Mouse (Mus musculus) fat pad, adult 2 months (tissue): ENCODE results near the gene Sla2.
"Not testable (repeated sequence)": the region's sequence is repeated elsewhere in the genome, so short reads cannot be mapped to it uniquely, and the experiment has no call there.

Source experiments
- DNase-seq: peaks from one replicate; pipeline ENCODE4 v3.0.0-alpha.2; 2011; ENCODE audit warnings: low read depth, low spot score; ENCODE audit errors: extremely low read depth

Sla2 gene

DNA sequence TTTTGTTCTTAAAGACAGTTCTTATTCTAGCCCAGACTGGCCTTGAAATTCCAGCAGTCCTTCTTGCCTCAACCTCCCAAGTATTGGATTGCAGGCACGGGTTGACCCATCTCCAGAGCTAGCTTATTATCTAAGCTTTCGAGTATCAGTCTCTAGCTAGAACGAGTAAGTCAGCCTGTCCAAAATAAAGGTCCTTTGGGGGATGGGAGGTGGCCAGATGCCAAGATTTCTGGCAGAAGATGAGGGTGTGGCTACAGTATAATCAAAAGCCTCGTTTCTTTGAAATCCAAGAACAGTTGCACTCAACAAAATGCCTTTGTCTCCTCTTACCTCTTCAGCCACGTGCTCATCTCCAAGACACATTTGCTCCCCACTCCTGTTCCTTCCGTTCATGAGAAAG, 16.5 kb downstream of the Sla2 start:
- DNase-seq, result no peak

DNA sequence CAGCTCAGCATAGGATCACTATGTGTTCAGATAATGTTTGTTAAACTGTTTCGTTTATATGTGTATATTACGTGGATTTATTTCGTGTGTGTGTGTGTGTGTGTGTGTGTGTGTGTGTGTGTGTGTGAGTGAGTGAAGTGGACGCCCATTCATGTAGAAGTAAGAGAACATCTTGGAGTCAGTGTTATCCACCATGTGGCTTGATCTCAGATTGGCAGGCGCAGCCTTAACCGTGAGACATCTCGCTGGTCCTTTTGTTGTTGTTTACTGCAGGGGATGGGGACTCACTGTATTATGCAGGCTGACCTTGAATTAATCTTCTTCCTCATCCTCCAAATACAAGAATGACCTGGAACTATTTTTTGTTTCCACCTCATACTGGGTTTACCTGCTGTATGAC, 17.4 kb downstream of the Sla2 start:
- no peak for DNase-seq

DNA sequence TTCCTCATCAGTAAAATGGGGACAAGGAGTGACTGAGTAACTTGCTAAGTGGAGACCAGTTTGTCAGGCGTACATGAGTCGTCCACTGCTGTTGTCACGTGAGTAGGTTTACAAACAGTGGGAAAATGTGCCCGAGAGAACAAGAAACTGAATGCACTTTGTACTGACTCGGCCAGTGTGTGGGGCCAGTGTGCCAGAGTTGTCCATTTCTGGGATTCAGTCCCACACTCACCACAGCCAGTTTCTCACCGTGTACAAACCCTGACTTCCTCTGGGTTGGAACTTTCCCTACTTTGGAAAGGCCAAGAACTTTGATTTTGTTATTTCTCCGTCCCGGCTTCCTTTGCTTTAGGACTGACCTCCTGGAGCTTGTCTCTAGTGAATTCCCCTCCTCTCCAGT, 18.0 kb downstream of the Sla2 start:
- DNase-seq, result no peak

DNA sequence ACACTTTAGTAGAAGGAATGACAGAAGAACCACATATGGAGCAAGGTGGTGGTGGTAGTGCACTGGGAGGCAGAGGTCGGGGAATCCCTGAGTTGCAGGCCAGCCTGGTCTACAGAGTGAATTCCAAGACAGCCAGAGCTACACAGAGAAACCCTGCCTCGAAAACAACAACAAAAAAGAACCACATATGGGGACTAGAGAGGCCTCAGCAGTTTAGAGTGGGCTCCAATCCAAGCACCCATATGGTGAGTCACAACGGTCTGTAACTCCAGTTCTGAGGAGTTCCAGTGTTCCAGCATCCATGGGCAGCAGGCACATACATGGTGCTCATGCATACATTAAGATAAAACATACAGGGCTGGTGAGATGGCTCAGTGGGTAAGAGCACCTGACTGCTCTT, 22.5 kb downstream of the Sla2 start:
- no peak for DNase-seq

DNA sequence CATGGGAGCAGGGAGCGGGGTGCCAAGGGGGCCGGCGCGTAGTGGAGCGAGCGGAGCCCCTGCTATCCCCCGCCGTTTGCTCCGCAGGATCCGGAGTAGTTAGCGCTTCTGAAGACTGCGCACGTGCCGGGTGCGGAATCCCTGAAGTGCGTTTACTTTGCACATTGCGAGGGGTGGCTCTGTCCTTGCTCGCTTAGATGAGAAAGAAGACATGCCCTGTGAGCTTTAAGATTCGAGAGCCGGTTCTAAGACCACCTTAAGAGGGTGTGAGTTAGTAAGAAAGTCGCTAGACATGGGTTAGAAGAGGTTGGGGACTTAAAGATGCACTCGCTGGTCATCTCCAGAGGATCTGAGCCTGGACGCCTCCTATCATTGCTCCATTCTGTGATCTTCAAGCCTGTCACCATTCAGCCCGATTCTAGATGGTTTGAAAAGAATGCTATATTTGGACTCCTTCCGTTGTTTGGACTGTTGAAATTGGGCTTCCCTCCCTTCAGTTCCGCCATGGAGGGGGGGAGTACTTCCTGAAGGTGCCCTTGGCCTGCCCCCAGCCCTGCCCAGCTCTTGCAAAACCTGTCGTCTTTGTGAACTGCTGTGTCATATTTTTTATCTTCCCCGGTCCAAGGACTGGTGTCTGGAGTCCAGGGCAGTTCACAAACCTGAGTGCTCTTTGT, 23.4 kb downstream of the Sla2 start:
- no peak for DNase-seq

DNA sequence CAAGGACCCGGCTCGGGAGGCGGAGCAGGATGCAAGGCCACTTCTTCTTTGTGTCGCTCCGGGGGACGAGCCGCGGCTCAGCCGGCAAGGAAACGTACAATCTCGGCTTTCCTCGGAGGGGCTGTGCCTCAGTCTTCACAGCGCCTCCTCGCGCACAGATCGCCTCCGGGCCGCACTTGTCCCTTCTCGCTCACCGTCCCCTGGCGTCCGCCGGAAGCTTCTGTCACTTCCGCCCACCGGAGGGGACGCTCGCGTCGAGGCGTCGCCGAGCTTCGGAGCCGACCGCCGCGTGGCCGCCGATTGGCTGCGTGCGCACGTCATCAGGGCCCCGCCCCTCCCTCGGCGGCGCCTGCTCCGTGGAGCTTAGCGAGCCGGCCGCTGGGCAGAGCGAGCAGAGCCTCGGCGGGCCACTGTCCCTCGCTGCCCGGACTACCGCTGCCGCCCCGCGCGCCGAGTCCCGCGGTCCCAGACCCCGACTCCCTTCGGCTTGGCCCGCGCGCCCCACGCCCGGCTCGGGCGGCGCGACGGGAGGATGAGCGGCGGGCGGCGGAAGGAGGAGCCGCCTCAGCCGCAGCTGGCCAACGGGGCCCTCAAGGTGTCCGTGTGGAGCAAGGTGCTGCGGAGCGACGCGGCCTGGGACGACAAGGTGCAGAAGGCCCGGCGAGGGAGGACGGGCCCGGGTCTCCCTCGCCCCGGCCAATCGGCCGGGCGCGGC, 24.1 kb downstream of the Sla2 start, which contains the start of gene Rab5if:
TSS of gene Rab5if (plus strand) at position 357 of the 715 bp plus-strand sequence.
- no peak for DNase-seq

DNA sequence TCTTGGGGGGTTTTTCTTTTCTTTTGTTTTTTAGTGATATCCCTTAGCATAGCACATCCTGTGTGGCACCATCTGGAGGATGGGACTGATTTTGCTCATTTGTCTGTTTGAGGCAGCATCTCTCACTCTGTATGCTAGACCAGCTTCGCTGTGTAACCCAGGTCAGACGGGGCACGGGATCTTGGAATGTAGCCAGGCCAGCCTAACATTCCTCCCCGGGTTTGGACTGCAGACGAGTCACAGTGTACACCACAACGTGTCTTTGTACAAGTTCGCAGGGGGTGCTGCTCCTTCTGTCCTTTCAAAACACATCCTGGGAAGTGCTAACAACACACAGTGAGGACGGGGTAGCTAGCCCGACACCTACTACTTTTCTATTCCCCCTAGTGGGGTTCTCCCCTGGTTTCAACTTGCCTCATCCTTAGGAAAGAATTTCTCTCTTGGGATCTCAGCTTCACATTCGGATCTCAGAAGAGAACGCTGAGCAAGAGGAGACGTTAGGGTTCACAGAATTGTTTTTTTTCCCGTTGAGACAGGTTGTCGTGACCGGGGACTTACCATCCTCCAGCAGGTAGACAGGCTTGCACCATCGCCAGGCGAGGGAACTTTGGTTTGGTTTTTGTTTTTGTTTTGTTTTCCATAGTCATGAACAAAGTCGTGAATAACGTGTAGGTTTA, 24.8 kb downstream of the Sla2 start:
- DNase-seq, result no peak

DNA sequence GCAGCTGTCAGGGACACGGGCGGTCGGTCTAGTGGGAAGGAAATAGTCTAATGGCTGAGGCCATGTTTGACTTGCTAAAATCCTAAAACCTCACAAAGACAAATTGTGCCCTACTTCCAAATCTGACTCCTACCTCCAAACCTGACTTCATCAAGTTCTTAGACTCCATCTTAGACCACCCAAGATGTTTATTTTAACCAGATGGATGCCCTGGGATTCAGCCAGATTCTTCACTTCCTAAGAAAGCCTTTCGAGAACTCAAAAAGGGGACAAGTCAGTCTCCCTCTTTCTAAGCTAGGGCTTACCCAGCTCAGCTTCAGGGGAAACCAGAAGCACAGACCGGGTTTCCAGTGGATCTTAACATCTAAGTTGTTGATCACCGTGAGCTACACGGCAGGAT, 28.3 kb downstream of the Sla2 start:
- no peak for DNase-seq

DNA sequence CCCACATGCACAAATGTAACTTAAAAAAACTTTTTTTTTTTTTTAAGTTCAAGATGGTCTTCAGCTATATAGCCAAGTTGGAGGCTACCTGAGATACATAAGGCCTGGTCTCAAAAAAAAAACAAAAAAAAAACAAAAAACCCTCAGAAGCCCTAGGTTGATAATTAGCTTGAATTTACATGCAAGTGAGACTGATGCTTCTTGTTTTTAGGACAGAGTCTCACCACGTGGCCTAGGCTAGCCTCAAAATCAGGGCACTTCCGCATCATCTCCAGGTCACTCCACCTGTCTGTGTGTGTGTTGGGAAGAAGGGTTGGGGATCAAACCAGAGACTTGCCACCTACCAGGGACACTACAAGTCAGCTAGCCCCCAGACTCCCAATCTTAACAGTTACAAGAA, 29.2 kb downstream of the Sla2 start, which contains the start of gene 4930518I15Rik:
TSS of gene 4930518I15Rik (minus strand) at position 112 of the 400 bp plus-strand sequence.
- DNase-seq, result no peak

DNA sequence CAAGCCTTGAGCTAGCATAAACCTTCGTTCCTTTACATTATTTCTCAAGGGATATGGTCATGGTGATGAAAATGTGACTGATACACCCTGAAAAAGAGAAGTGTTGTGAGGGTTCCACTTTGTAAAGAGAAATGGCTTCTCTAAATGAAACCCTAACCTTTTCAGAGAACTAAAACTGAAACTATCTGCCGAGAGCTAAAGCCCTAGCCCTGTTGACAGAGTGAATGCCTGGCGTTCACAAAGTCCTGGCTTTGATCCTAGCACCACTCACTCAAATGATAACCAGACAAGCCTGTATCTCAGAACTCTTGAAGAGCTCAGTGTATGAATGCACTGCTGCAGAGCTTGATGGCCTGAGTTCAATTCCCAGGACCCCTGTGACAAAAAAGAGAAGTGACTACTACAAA, 29.6 kb downstream of the Sla2 start:
- DNase-seq, result no peak

DNA sequence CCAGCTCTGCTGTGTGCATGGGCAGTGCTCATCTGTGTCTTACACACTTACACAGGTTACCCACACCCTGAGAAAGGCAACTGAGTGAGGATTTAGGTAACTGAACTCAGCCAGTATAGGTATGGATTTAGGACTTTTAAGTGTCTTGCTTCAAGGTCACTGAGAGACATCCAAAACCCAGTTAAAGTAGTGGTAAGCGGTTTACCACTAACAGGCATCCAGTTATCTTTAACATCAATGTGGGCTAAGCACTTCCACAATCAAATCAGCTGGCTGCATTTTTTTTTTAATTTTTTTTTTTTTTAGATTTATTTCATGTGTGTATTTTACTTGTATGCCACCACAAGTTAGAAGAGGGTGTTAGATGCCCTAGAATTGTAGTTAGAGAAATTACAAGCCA, 30.7 kb downstream of the Sla2 start:
- DNase-seq, result no peak

DNA sequence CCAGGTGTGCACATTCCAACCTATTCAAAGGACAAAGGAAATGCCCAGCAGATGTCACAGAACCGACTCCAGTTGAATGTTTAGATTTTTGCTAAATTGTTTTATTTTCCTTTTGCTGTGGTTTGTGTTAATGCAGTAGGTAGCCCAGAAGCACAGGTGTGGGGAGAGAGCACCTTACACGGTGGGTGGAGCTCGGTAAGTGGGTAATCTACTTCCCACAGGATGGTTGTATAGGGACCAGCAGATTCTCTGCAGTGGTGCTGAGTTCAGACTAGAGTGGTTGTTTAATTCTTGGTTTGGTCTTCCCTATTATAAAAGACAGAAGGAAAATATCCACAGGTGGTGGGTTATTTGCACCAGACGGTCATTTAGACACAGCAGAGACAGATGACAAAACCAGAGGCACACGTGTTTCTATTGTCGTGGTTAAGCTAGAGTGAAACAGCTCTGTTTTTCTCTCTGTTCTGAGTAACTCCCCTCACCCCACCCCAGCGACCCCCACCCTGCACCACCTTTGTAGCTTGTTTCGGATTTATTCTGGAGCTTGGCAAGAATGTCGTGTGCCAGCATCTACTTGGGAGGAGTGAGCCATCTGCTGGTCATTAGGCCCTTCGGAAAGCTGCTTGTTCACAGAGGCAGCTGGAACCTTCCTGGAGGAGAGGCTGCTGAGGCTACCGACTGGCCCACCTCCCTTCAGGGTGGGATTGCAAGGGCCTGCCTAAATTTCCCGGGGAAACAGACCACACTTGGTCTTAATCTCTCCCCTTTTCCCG, 32.8 kb downstream of the Sla2 start:
- not testable (repeated sequence) for DNase-seq

DNA sequence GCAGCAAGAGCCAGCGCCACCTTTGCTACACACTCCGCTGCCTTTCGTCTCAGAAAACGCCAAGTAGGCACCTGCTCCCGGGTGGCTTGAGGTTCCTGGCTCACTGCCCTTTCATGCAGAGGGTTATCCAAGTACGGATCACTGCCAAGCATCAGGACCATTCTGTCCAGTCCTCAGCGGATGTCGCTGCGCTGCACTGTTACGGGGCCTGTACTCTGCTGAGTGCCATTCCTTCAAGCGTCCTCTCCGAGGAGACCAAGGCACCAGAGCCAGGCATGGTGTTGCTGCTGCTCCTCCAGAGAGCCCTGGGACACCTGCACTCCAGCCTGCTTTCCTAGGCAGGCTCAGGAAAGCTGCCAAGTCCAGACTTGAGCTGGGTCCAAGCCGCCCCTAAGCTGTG, 33.4 kb downstream of the Sla2 start:
- not testable (repeated sequence) for DNase-seq

DNA sequence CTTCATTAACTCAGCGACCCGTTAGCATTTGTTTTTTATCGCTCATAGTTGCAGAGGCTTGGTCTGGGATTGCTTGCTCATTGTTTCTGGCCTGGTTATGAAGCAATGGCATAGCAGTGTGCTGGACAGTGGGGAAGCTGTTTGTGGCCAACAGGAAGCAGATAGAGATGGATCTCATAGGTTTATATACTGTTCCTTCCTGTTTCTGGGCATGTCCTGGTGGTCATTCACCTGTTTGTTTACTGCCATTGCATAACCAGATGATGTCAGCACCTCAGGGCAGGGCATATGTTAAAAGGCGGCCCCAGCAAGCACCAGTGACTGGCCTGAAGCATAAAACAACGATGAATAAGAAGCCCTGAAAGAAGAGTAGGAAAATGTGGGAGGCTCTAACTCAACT, 36.5 kb downstream of the Sla2 start:
- no peak for DNase-seq

DNA sequence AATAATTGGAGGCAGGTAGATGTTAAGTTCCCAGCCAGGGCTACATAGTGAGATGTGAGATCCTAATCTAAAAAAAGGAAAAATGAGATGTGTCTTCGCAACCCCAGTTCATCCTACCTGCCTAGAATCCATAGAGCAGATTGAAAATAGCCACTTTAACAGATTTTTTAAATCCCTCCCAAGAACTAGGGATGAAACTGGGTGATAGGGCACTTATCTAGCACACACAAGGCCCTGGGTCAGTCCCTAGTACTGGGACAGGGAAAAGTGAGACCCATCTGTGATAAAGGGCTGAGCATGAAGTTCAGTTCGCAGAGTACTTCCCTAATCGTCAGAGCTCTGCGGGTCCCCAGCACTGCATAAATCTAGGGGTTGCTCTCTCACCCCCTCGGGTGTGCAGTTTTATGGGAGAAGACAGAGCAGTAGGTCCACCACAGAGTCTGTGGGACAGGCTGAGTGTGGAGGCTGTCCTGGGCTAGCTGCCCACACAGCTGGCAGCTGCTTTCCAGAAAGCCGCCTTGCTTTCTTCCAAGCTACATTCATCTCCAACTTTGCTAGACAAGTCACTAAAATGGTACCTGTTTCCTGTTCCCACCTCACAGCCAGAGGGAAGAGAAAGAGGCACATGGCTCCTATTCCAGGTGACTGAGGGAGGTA, 38.3 kb downstream of the Sla2 start:
- no peak for DNase-seq

DNA sequence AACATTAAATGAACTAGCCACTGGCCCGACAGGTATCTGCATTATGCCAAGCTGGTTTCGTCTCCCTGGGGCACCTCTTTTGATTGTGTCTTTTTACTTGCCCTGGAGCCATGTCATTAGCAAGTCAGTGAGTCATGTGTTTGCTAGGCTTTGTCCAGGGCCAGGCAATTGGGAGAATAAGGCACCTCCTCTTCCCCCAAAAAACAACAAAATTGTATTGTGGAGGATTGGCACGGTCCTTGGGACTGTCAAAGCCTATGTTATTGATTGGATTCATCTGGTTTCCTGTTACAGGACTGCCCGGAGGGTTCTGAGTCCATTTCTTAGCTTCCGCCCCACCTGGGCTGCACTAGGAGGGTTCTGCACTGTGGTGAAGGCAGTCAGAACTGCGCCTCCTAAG, 39.3 kb downstream of the Sla2 start:
- DNase-seq, result no peak

DNA sequence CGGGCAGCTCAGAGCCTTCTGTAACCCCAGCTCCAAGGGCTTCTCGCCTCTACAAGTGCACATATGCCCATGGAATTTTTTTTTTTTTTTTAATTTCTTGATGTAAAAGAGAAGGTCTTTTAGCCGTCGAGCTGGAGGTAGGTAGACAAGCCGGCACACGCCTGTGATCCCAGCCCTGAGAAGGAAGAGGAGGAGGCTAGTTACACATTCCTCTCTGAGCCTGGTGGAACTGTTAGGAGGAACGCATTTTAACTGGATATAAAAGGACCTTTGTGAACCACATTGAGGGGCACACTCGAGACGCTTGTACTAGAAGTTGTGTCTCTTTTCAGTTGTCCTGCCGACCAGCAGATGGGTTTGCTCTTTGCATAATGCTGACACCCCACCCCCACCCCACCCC, 42.3 kb downstream of the Sla2 start:
- no peak for DNase-seq

DNA sequence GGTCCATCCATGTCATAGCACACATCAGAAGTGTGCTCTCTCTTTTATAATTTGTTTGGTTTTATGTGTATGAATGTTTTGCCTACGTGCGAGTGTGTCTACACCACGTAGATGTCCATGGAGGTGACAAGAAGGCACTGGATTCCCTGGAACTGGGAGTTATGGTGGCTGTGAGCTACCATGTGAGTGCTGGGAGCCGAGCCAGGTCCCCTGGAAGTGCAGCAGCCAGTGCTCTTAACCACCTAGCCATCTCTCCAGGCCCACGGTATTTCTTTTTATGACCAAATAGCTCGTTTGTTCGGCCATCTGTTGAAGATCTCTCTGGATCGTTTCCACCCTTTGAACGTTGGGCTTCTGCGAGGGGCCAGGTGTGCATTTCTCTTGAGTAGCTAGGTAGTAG, 43.7 kb downstream of the Sla2 start:
- DNase-seq, result no peak

DNA sequence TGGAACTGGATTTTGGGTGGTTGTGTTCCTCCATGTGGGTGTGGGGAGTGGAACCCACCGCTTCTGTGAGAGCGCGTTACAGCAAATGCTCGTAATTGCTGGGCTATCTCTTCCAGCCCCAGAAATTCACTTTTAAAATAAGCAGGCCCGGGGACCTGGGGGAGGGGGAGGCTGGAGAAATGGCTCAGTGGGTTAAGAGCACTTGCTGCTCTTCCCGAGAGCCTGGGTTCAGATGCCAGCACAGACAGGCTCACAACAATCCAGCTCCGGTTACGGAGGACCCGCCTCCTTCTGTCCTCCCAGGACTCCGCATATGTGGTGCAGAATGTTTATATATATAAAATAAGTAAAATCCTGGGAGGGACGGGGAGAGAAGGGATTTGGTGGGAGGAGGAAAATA, 44.3 kb downstream of the Sla2 start:
- DNase-seq, result no peak

DNA sequence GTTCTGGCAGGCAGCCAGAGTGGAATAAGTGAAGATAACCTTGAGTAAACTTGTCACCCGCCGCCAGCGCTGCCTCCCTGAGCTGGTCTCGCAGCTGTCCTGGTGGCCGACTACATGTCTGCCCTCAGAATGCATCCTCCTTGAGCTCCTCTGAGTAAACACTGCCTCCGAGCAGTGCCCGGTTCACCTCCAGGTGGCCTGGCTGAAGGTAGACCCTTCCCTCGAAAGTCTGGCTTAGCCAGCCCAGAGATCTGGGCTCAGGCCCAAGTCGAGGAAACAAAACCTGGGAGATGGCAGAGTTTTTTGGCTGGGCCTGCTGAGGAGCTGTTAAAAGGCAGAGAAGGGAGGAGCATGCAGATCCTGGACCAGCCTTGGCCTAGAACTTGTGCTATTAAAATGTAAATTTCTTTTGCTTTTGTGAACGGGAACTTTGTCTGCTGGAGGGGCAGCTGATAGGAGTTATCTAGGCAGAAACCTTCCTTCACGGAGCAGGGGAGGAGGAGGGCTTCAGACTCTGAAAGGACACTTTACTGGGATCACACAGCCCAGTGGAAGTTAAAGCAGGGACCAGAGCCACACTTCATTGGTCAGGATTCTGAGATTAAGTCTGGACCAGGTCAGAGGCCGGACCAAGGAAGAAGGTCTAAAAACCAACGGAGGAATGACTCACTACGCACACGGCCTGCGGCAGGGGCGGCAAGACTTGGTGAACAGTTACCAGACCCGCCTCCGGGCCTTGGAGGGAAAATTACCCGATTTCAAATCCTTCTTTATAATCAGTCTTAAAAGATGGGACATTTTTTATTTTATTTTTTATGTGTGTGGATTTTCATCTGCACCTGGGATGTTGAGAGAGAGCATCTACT, 44.9 kb downstream of the Sla2 start:
- DNase-seq, result no peak
